ENCODE assay signal across 8 mouse cellular contexts in genomic region chr2:34874816-34875345, GRCm38 (mm10). TPM values are rescaled to one million over a fixed set of nuclear protein-coding genes. Genes with fewer than 3 reads are reported as not detected.
DNase-seq lines count a peak whose midpoint lies in the region; ATAC-seq and TF ChIP-seq lines count a peak whose summit lies in the region.

Gene Psmd5 (minus strand): TSS chr2:34874968.

- WGBS in thymus, adult 2 months: 63% methylated on average over 8 of the region's 8 CpGs
- WGBS in forebrain, embryonic 11.5 days: 10% methylated on average over 8 of the region's 8 CpGs
- 16% methylated on average over 8 of the region's 8 CpGs for WGBS in hindbrain, embryonic 10.5 days
- WGBS in midbrain, postnatal 0 days: 15% methylated on average over 8 of the region's 8 CpGs

- intact Hi-C loops in left cerebral cortex, postnatal 10 days (cut with DNase I): no loop called here

- no peaks in the 10 kb centered on the region for H3K36me3 ChIP-seq in thymus, adult 2 months (ENCODE audit: control insufficient read depth, insufficient read depth, low read length)
- H3K36me3 ChIP-seq in forebrain, embryonic 11.5 days (ENCODE audit: control insufficient read depth, insufficient read depth, low read length): no peaks in the 10 kb centered on the region
- H3K36me3 ChIP-seq in hindbrain, embryonic 10.5 days: no peaks in the 10 kb centered on the region
- H3K36me3 ChIP-seq in midbrain, postnatal 0 days (ENCODE audit: insufficient read depth, low read length): no peaks in the 10 kb centered on the region

- TF ChIP-seq CTCF in thymus, adult 2 months (IDR thresholded peaks at IDR 0.05; ENCODE audit: borderline replicate concordance, control insufficient read depth, extremely low read depth, insufficient read depth, low read length, poor library complexity): no peak
- TF ChIP-seq CTCF in midbrain, postnatal 0 days (IDR thresholded peaks at IDR 0.05): no peak

- no peaks in the 10 kb centered on the region for H3K9me3 ChIP-seq in forebrain, embryonic 11.5 days (ENCODE audit: control insufficient read depth, low read length)
- H3K9me3 ChIP-seq in hindbrain, embryonic 10.5 days: no peaks in the 10 kb centered on the region
- no peaks in the 10 kb centered on the region for H3K9me3 ChIP-seq in midbrain, postnatal 0 days (ENCODE audit: low read length)

- no peak within 1 kb of the TSS for H3K27ac ChIP-seq in thymus, adult 2 months (ENCODE audit: control insufficient read depth, insufficient read depth, low read length)
- no peak within 1 kb of the TSS for H3K27ac ChIP-seq in forebrain, embryonic 11.5 days (ENCODE audit: low read depth, low read length)
- H3K27ac ChIP-seq in hindbrain, embryonic 10.5 days: no peak within 1 kb of the TSS
- no peak within 1 kb of the TSS for H3K27ac ChIP-seq in midbrain, postnatal 0 days (ENCODE audit: low read depth, low read length)

- H3K4me1 ChIP-seq in thymus, adult 2 months (replicated peaks; ENCODE audit: control insufficient read depth, insufficient read depth, low read length): 0 out of 2 replicates have a peak, but pooled peaks cover 4% of the 10 kb centered on the region
- peaks cover under 1% of the 10 kb centered on the region; the same call in 1 of the 2 replicates for H3K4me1 ChIP-seq in forebrain, embryonic 11.5 days (replicated peaks; ENCODE audit: control insufficient read depth, insufficient read depth, low read length)
- peaks cover 16% of the 10 kb centered on the region for H3K4me1 ChIP-seq in hindbrain, embryonic 10.5 days (replicated peaks)
- 0 out of 2 replicates have a peak, but pooled peaks cover 2% of the 10 kb centered on the region for H3K4me1 ChIP-seq in midbrain, postnatal 0 days (ENCODE audit: insufficient read depth, low read length)

- H3K27me3 ChIP-seq in thymus, adult 2 months (ENCODE audit: control insufficient read depth, insufficient read depth, low read length): no peaks in the 10 kb centered on the region; the same call in 1 of the 2 replicates
- peaks cover 9% of the 10 kb centered on the region for H3K27me3 ChIP-seq in forebrain, embryonic 11.5 days (ENCODE audit: control insufficient read depth, insufficient read depth, low read length)
- H3K27me3 ChIP-seq in hindbrain, embryonic 10.5 days (ENCODE audit: insufficient read depth, poor library complexity, severe bottlenecking): peaks cover 44% of the 10 kb centered on the region
- H3K27me3 ChIP-seq in midbrain, postnatal 0 days (ENCODE audit: insufficient read depth, low read length): 0 out of 2 replicates have a peak, but pooled peaks cover 10% of the 10 kb centered on the region

- H3K4me2 ChIP-seq in forebrain, embryonic 11.5 days (ENCODE audit: low read depth, low read length, severe bottlenecking): no peak within 1 kb of the TSS
- no peak within 1 kb of the TSS for H3K4me2 ChIP-seq in midbrain, postnatal 0 days (ENCODE audit: low read depth, low read length, poor library complexity, severe bottlenecking)

- no peak for ATAC-seq in forebrain, embryonic 11.5 days (replicated peaks; ENCODE audit: low FRiP score)
- no peak for ATAC-seq in midbrain, postnatal 0 days (ENCODE audit: low FRiP score)

- no peak for TF ChIP-seq POLR2A in thymus, adult 2 months (IDR thresholded peaks at IDR 0.05; ENCODE audit: control insufficient read depth, extremely low read depth, insufficient read depth, low read length, poor library complexity)

- no peak within 1 kb of the TSS for H3K4me3 ChIP-seq in thymus, adult 2 months (ENCODE audit: control insufficient read depth, insufficient read depth, low read length)
- H3K4me3 ChIP-seq in forebrain, embryonic 11.5 days (ENCODE audit: low read depth, low read length): 0 out of 2 replicates have a peak within 1 kb of the TSS, but pooled peaks have one; percentile 4
- H3K4me3 ChIP-seq in hindbrain, embryonic 10.5 days: peak within 1 kb of the TSS; percentile 40
- H3K4me3 ChIP-seq in midbrain, postnatal 0 days (ENCODE audit: low read depth, low read length): no peak within 1 kb of the TSS

- no peak for DNase-seq in thymus, adult 2 months
- no peak for DNase-seq in thymus, postnatal 36 days
- DNase-seq in forebrain, embryonic 11.5 days (ENCODE audit: low spot score): no peak
- no peak for DNase-seq in hindbrain, embryonic 10.5 days (ENCODE audit: low spot score)
- DNase-seq in left cerebral cortex, postnatal 10 days (ENCODE audit: extremely low spot score in 1 of 2, low spot score in 2 of 2): no peak
- DNase-seq in midbrain, postnatal 0 days (ENCODE audit: low spot score): no peak
- no peak for DNase-seq in Muller cell, postnatal 12 days (ENCODE audit: inconsistent ontology term)
- DNase-seq in right cerebral cortex, postnatal 10 days (ENCODE audit: low spot score in 2 of 2): no peak

- 0 out of 2 replicates have a peak within 1 kb of the TSS, but pooled peaks have one; percentile 2 for H3K9ac ChIP-seq in forebrain, embryonic 11.5 days (ENCODE audit: low read length)
- H3K9ac ChIP-seq in midbrain, postnatal 0 days (replicated peaks; ENCODE audit: low read length, poor library complexity, severe bottlenecking): no peak within 1 kb of the TSS

RNA-seq across cellular contexts. Expression of gene Psmd5, which starts in this region (rescaled TPM):
- 10.8 and 15.1 TPM in 2 replicates for polyA plus RNA-seq in thymus, adult 2 months (2012; rRNA removed)
- 117 and 127 TPM in 2 replicates for polyA plus RNA-seq in forebrain, embryonic 11.5 days (2014; fragmentation: Nextera tagmentation; extraction: Ambion mirVana)
- 114 and 136 TPM in 2 replicates for polyA plus RNA-seq in hindbrain, embryonic 10.5 days (2016; fragmentation: Nextera tagmentation; extraction: Ambion mirVana)
- 10 to 100 TPM; 33.2 to 42.1 TPM for total RNA-seq in left cerebral cortex, postnatal 10 days (2021)
- total RNA-seq in midbrain, postnatal 0 days (2014; rRNA removed): 42.1 and 42.6 TPM in 2 replicates
- polyA plus RNA-seq in midbrain, postnatal 0 days (2015; fragmentation: Nextera tagmentation; extraction: Ambion mirVana): 82.8 and 83.5 TPM in 2 replicates

Comparison
In these comparisons a context has a peak if more than half of its experiments do, and no peak if none do; other contexts are left out.
1. H3K4me3 ChIP-seq: peak in forebrain, embryonic 11.5 days (single experiment) and hindbrain, embryonic 10.5 days (single experiment); none in thymus, adult 2 months (single experiment) and midbrain, postnatal 0 days (single experiment).